Mouse (Mus musculus) CH12.LX (cell line): ENCODE measurements around the gene Stk39.

Experiments used
- CTCF ChIP-seq, 2 experiments: IDR thresholded peaks in 1 of 2; conservative IDR thresholded peaks in 1 of 2; 2 replicates each; pipeline ENCODE4 v1.5.1; 2011 to 2012; ENCODE audit warnings: low read depth in 2 of 2, low read length in 2 of 2, improper control_type of control experiment in 1 of 2, inconsistent platforms in 1 of 2, mild to moderate bottlenecking in 1 of 2, moderate library complexity in 1 of 2
- ELF1 ChIP-seq: IDR thresholded peaks from 2 replicates; pipeline ENCODE4 v1.6.1; 2014; ENCODE audit warnings: low read depth, mild to moderate bottlenecking, inconsistent platforms, low read length, improper control_type of control experiment
- EP300 ChIP-seq: IDR thresholded peaks from 2 replicates; pipeline ENCODE4 v1.6.1; 2011; ENCODE audit warnings: low read length, improper control_type of control experiment
- HCFC1 ChIP-seq: IDR thresholded peaks from 2 replicates; pipeline ENCODE4 v1.6.1; 2012; ENCODE audit warnings: low read depth, mild to moderate bottlenecking, inconsistent platforms, low read length, improper control_type of control experiment
- KAT2A ChIP-seq: IDR thresholded peaks from 2 replicates; pipeline ENCODE4 v1.6.1; 2012; ENCODE audit warnings: low read length, improper control_type of control experiment, inconsistent platforms; ENCODE audit not compliant: insufficient replicate concordance
- MAZ ChIP-seq: IDR thresholded peaks from 2 replicates; pipeline ENCODE4 v1.6.1; 2012; ENCODE audit warnings: low read depth, mild to moderate bottlenecking, inconsistent platforms, low read length, improper control_type of control experiment, moderate library complexity
- MXI1 ChIP-seq: IDR thresholded peaks from 2 replicates; pipeline ENCODE4 v1.6.1; 2011; ENCODE audit warnings: mild to moderate bottlenecking, low read depth, low read length, improper control_type of control experiment
- POLR2A ChIP-seq: IDR thresholded peaks from 2 replicates; pipeline ENCODE4 v1.6.1; 2011; ENCODE audit warnings: low read depth, mild to moderate bottlenecking, improper control_type of control experiment, low read length
- TCF12 ChIP-seq: IDR thresholded peaks from 2 replicates; pipeline ENCODE4 v1.6.1; 2014; ENCODE audit warnings: low read depth, mild to moderate bottlenecking, inconsistent platforms, low read length, improper control_type of control experiment
- ZNF384 ChIP-seq: IDR thresholded peaks from 2 replicates; pipeline ENCODE4 v1.6.1; 2012; ENCODE audit warnings: low read depth, low read length, improper control_type of control experiment, inconsistent platforms

DNA sequence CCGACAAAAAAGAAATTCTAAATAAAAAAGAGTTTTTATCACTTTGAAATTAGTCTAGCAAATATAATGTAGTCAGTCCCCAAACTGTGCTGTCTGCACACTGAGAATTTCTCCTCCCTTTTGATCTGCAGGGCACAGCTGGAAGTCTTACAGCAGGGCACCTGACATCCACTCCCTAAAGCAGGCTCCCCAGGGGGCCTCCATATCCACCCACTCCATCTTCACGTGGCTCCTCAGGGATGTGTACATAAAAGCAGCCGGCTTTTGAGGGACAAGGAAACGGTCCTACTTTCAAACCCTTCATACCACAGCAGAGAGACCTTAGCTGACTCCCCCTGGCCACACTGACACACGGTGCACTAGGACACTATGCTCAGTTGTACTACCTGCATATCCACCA lies 180.2 kb downstream of the Stk39 start:
- TF ChIP-seq POLR2A (no peak), ELF1 (no peak), CTCF (conservative IDR thresholded peaks at IDR 0.05 in 1 of 2, IDR thresholded peaks at IDR 0.05 in 1 of 2; ENCODE audit: low read depth in 2 of 2, low read length in 2 of 2) (no peak), MAZ (no peak), KAT2A (no peak), TCF12 (no peak), ZNF384 (no peak), MXI1 (no peak), EP300 (no peak), HCFC1 (no peak)
